Mouse (Mus musculus): ENCODE data around the gene Ltbp1. TPM values are rescaled to one million over a fixed set of nuclear protein-coding genes. Genes with fewer than 3 reads are reported as not detected.
A peak's percentile ranks its signal among the peaks of the same experiment; 100 is the strongest.

The Ltbp1 gene
- polyA plus RNA-seq, 1 experiment from 2014 or later, result 1.6 TPM

DNA sequence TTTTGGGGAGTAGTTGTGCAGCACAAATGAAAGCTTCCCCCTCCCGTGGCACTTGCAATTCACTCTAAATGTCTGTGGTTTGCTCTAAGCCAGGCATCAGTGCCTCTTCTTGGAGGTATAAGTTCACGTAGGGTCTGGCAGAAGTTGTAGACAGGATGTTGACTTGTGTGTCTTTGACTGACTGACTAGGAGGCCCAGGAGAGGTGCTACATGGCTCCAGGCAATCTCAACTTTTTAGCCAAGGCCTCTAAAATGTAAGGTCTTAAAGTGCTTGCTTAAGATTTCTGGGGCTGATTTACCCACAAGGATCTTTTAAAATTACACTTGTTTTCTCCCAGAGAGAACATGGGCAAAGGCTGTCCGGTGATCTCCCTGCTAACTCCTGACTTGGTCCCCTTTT is 169.1 kb downstream of the Ltbp1 start:
- Histone ChIP-seq H3K4me2 (no peak overlapping the region), H3K9ac (no peak overlapping the region), H3K9me3 (no peaks in the 10 kb centered on the region), H3K4me1 (replicated peaks) (peaks cover 12% of the 10 kb centered on the region), H3K27ac (replicated peaks) (no peak overlapping the region), H3K4me3 (no peak overlapping the region), H3K27me3 (no peaks in the 10 kb centered on the region), H3K36me3 (no peaks in the 10 kb centered on the region)
- no peak for ATAC-seq (ENCODE audit: low FRiP score, low read depth)
- WGBS, result 93% methylated on average over 3 of the region's 3 CpGs

DNA sequence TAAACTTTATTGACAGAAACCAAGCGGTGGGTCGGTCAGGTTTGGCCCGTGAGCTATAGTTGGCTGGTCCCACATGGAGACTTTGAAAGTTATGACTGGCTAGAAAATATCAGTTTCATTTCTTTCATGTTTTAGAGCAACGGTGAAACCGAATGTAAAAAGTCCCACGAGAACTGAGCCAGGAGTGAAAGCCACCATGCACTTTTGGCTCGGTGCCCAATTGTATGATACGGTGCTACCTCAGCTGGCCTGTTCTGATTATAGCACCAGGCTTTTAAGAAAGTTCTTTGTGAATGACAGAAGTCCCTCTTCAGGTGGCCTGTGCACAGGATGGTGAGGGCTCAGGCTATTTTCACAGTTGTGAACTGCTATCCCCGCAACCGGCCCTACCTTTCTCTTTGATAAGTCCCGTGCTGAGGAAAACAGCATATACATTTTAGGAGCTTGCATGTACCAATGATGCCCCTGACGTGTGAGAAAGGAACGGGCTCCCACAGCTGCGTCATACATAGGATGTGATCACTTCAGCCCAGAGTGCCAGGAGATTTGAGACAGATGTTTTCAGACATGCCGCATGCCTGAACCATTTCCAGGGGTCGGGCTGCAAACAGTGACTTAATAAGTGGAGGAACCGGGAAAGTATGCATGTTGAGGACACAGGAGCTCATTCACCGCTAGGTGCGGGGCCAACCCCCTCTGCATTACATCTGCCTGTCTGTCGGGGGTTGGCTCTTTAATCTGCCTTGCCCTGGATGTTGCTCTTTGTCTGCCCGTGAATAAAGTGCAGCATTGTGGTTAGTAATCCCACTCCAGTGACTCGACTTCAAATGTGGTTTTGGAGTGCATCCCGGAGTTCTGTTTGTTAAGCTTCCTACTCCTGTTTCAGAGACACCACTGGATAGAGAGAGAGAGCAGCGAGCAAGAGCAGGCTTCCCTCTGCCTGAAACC is 172.8 kb downstream of the Ltbp1 start:
- Histone ChIP-seq H3K9ac (no peak overlapping the region), H3K4me3 (no peak overlapping the region), H3K27ac (replicated peaks) (no peak overlapping the region), H3K9me3 (no peaks in the 10 kb centered on the region), H3K4me1 (replicated peaks) (peaks cover 12% of the 10 kb centered on the region), H3K36me3 (no peaks in the 10 kb centered on the region), H3K27me3 (no peaks in the 10 kb centered on the region), H3K4me2 (peak overlapping the region; percentile 33)
- peak; percentile 62 for ATAC-seq (ENCODE audit: low FRiP score, low read depth)
- 44% methylated on average over 24 of the region's 24 CpGs for WGBS

DNA sequence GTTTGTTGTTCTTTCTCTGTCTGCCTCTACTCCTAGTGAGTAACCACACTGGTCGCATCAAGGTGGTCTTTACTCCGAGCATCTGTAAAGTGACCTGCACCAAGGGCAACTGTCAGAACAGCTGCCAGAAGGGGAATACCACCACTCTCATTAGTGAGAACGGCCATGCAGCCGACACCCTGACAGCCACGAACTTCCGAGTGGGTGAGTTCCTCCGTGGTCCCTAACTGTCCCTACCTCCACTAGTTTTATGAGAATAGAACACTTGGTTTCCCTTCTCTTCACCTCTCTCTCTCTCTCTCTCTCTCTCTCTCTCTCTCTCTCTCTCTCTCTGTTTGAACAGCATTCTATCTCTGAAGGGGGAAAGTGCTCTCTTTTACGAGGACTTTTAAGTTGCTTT is 173.6 kb downstream of the Ltbp1 start:
- Histone ChIP-seq H3K36me3 (no peaks in the 10 kb centered on the region), H3K4me1 (replicated peaks) (peaks cover 12% of the 10 kb centered on the region), H3K4me2 (peak overlapping the region; percentile 33; the same call in 1 of the 2 replicates), H3K4me3 (no peak overlapping the region), H3K9ac (no peak overlapping the region), H3K9me3 (no peaks in the 10 kb centered on the region), H3K27me3 (no peaks in the 10 kb centered on the region), H3K27ac (replicated peaks) (no peak overlapping the region)
- ATAC-seq (ENCODE audit: low FRiP score, low read depth), result no peak
- WGBS, result 67% methylated on average over 8 of the region's 8 CpGs

- no peak for ATAC-seq (ENCODE audit: low FRiP score, low read depth)
- peaks cover 12% of the 10 kb centered on the region for H3K4me1 ChIP-seq (replicated peaks)
- no peak overlapping the region for H3K27ac ChIP-seq (replicated peaks)
- WGBS, result 85% methylated on average over 4 of the region's 4 CpGs
- H3K36me3 ChIP-seq, result no peaks in the 10 kb centered on the region
- H3K9ac ChIP-seq, result no peak overlapping the region
- no peaks in the 10 kb centered on the region for H3K27me3 ChIP-seq
- H3K4me2 ChIP-seq, result no peak overlapping the region
- no peak overlapping the region for H3K4me3 ChIP-seq
- H3K9me3 ChIP-seq, result no peaks in the 10 kb centered on the region
Observed at GRCm38 (mm10) chr17:75180301-75180700, 174.9 kb downstream of the Ltbp1 start.

DNA sequence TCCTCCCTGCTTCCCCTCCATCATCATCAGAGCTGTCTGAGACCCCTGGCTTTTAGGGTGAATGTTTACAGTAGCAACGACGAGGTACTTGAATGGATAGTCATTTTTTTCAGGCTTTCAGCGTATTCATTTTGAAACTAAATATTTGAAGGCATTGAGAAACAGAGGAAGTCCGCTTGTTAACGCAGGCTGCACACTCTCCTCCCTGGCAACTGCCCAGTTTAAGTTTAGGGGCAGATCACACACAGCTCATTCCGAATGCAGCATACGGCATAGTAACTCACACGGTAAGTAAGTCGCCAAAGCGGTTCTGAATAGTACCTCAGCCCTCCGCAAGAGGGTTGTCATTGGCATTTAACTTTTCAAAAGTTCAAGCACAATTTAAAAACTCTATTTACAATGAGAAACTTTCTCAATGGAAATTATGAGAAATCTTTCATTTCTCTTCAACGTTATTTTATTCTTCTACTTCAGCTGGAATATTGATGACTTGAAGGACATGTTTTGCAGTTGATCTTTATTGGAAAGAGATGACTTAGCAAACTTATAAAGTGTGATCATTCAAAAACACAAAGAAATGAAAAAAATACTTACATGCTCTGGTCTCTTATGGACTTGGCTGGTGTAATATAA is 175.7 kb downstream of the Ltbp1 start:
- no peak for ATAC-seq (ENCODE audit: low FRiP score, low read depth)
- WGBS, result 78% methylated on average over 12 of the region's 12 CpGs
- Histone ChIP-seq H3K27ac (replicated peaks) (no peak overlapping the region), H3K4me1 (replicated peaks) (peaks cover 12% of the 10 kb centered on the region), H3K27me3 (no peaks in the 10 kb centered on the region), H3K4me2 (no peak overlapping the region), H3K36me3 (no peaks in the 10 kb centered on the region), H3K4me3 (no peak overlapping the region), H3K9me3 (no peaks in the 10 kb centered on the region), H3K9ac (no peak overlapping the region)

DNA sequence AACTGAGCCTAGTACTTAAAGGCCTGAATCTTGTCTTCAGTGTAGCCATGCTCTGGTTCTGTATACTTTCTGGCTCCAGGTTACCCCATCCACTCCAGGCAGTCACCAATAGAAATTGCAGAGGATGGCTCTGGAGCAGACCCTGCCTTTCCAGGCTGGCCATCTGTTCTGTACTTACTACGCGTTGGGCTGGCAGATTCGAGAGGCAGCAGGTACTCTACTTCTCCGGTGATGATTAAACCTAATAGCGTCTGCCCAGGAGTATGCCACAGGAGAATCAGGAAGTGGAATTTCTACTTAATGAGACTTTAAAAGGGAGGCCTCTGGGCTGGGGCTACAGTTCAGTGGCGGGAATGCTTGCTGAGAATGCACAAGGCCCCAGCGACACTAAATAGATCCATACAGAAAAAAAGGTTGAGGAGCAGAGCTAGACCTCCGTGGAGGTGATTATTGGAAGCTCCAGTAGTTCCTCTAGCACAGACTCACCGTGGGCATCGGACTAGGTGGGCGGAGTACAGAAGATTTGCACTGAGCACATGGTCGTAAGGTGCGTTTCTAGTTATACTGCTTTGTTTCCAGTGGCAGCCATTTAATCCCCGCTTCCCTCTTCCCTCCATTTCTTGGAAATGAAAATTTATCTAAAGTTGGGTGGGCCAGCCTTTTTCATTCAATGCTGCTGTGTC is 177.1 kb downstream of the Ltbp1 start:
- H3K36me3 ChIP-seq, result no peaks in the 10 kb centered on the region
- peaks cover 12% of the 10 kb centered on the region for H3K4me1 ChIP-seq (replicated peaks)
- ATAC-seq (ENCODE audit: low FRiP score, low read depth), result peak; percentile 31; the same call in 1 of the 2 replicates
- no peak overlapping the region for H3K4me3 ChIP-seq
- no peak overlapping the region for H3K9ac ChIP-seq
- H3K4me2 ChIP-seq, result no peak overlapping the region
- no peaks in the 10 kb centered on the region for H3K27me3 ChIP-seq
- WGBS, result 75% methylated on average over 14 of the region's 14 CpGs
- H3K9me3 ChIP-seq, result no peaks in the 10 kb centered on the region
- H3K27ac ChIP-seq (replicated peaks), result no peak overlapping the region

DNA sequence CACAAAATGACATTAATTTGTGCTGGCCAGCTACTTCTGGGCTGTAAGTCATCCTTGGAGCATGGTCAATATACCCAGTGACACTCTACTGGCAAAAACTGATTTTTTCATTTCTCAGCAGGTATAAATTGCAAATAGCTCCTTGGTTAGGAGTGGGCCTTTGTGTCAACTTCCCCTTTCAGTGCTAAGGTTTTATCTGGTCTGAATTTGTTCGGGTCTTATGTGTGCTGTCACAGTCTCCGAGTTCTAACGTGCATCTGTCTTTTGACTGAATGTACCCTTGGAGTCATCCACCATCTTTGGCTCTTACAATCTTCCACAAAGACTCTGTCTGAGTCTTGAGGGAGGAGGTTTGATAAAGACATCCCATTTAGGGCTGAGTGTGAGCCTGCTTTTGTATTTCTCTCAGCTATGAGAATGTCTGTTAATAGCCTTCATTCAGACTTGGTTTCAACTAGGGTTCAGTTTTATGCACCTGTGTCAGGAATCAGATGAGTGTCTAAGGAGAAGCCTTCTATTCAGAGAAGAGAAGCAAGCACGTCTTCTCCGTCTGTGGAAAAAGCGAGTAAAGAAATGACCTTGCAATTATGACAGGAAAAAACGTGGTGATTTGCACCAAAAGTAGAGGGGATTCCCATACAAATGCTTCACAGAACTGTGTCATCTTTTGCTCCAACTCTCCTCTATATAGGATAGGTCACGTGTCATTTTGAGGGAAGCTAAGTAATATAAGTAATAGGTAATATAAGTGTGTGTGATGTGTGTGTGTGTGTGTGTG is 181.6 kb downstream of the Ltbp1 start:
- H3K27me3 ChIP-seq, result no peaks in the 10 kb centered on the region
- no peak overlapping the region for H3K9ac ChIP-seq
- H3K36me3 ChIP-seq, result no peaks in the 10 kb centered on the region
- H3K27ac ChIP-seq (replicated peaks), result no peak overlapping the region
- no peak overlapping the region for H3K4me2 ChIP-seq
- no peak overlapping the region for H3K4me3 ChIP-seq
- ATAC-seq (ENCODE audit: low FRiP score, low read depth), result no peak
- WGBS, result 88% methylated on average over 8 of the region's 8 CpGs
- H3K4me1 ChIP-seq (replicated peaks), result no peaks in the 10 kb centered on the region
- H3K9me3 ChIP-seq, result no peaks in the 10 kb centered on the region

- 95% methylated on average over 2 of the region's 2 CpGs for WGBS
- Histone ChIP-seq H3K9me3 (no peaks in the 10 kb centered on the region), H3K36me3 (no peaks in the 10 kb centered on the region), H3K27me3 (no peaks in the 10 kb centered on the region), H3K9ac (no peak overlapping the region), H3K4me3 (no peak overlapping the region), H3K27ac (replicated peaks) (no peak overlapping the region), H3K4me1 (replicated peaks) (no peaks in the 10 kb centered on the region), H3K4me2 (no peak overlapping the region)
- ATAC-seq (ENCODE audit: low FRiP score, low read depth), result no peak
Observed at GRCm38 (mm10) chr17:75196952-75197351, 191.6 kb downstream of the Ltbp1 start.

- 92% methylated on average over 2 of the region's 2 CpGs for WGBS
- Histone ChIP-seq H3K36me3 (no peaks in the 10 kb centered on the region), H3K9ac (no peak overlapping the region), H3K4me1 (replicated peaks) (no peaks in the 10 kb centered on the region), H3K27me3 (no peaks in the 10 kb centered on the region), H3K27ac (replicated peaks) (no peak overlapping the region), H3K4me2 (no peak overlapping the region), H3K9me3 (no peaks in the 10 kb centered on the region), H3K4me3 (no peak overlapping the region)
- ATAC-seq (ENCODE audit: low FRiP score, low read depth), result no peak
Observed at GRCm38 (mm10) chr17:75198767-75199166, 193.4 kb downstream of the Ltbp1 start.

DNA sequence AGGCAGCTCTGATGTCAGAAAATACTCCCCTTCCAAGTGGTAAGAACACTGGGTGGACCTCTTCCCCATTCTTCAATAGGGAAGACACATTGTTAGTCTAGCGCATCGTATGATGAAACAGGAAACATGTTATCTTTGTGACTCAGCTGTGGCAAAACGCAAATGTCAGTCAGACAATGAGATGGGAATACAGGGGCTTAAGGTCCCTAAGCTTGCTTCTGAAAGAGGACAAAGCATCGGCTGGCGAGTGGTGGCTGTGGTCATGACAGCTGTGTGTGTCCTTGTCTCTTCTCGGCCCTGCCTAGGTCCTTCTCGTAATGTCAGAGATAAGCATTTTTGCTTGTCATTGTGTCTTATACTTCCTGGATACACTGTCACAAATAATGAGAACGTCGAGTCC is 194.3 kb downstream of the Ltbp1 start:
- Histone ChIP-seq H3K27me3 (no peaks in the 10 kb centered on the region), H3K36me3 (no peaks in the 10 kb centered on the region)

GRCm38 (mm10) chr17:75202314-75202713 is 196.9 kb downstream of the Ltbp1 start:
- 45% methylated on average over 3 of the region's 3 CpGs for WGBS

More for the DNA sequence above, 194.3 kb downstream of the Ltbp1 start:
- no peak overlapping the region for H3K9ac ChIP-seq
- ATAC-seq (ENCODE audit: low FRiP score, low read depth), result no peak
- no peak overlapping the region for H3K27ac ChIP-seq (replicated peaks)
- H3K4me2 ChIP-seq, result no peak overlapping the region
- 75% methylated on average over 9 of the region's 9 CpGs for WGBS
- H3K4me1 ChIP-seq (replicated peaks), result no peaks in the 10 kb centered on the region
- no peaks in the 10 kb centered on the region for H3K9me3 ChIP-seq
- H3K4me3 ChIP-seq, result no peak overlapping the region

More at GRCm38 (mm10) chr17:75202314-75202713, 196.9 kb downstream of the Ltbp1 start:
- no peak overlapping the region for H3K4me2 ChIP-seq
- no peaks in the 10 kb centered on the region for H3K27me3 ChIP-seq
- no peaks in the 10 kb centered on the region for H3K9me3 ChIP-seq
- H3K9ac ChIP-seq, result no peak overlapping the region
- no peak for ATAC-seq (ENCODE audit: low FRiP score, low read depth)
- no peak overlapping the region for H3K27ac ChIP-seq (replicated peaks)
- H3K4me3 ChIP-seq, result no peak overlapping the region
- H3K4me1 ChIP-seq (replicated peaks), result no peaks in the 10 kb centered on the region
- no peaks in the 10 kb centered on the region for H3K36me3 ChIP-seq
